Mouse (Mus musculus) CD4-positive, CD25-positive, alpha-beta regulatory T cell, adult 4 months (primary cell): ENCODE results near the gene Slc31a2. TPM values are rescaled to one million over a fixed set of nuclear protein-coding genes. Genes with fewer than 3 reads are reported as not detected.

Experiments used
- ATAC-seq: one replicate; pipeline ENCODE4 v1.8.0; 2017
- polyA plus RNA-seq, 2 experiments: library from polyadenylated mRNA; unstranded; fragments of 100-300 nt; shearing (Covaris generic); gene quantifications; one replicate each; pipeline ENCODE4 v1.2.1; 2017

Gene Slc31a2
- polyA plus RNA-seq, 2 experiments from 2014 or later = 11.1 to 16.4 TPM

DNA sequence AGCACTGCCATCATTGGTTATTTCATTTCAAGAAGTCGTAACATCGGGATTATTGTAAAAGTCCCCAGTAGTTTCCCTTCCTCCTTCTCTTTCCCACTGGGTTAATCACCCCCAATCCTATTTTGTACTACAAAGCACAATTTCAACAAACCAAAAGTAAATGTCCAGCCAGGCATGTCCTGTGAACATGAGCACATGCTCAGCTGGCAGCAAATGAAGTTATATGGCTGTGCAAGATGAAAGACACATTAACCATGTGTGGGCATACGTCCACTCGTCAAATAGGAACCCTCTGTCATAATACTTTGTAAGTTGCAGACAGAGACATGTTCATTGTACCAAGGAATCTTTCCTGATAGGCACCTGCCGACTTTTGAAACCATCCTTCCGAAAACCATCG, 20.6 kb downstream of the Slc31a2 start:
- no peak for ATAC-seq

DNA sequence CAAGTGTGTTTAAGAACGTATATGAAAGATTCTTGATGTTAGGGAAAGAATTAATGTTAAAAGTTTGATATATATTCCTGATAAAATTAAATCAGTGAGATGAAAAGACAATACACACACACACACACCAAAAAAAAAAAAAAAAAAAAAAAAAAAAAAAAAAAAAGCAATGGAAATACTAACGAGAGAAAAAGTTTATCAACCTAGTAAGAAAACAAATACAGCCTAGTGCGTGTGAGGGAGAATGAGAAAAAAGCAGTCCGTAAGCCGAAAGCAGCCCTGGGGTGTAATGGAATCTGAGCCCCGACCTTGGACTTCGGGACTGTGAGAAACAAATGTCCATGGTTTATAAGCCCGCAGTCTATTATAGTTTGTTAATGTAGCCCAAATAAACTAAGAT, 23.2 kb downstream of the Slc31a2 start:
- ATAC-seq = no peak

GRCm38 (mm10) chr4:62286257-62286991, 24.1 kb downstream of the Slc31a2 start:
- ATAC-seq = peak; percentile 92

DNA sequence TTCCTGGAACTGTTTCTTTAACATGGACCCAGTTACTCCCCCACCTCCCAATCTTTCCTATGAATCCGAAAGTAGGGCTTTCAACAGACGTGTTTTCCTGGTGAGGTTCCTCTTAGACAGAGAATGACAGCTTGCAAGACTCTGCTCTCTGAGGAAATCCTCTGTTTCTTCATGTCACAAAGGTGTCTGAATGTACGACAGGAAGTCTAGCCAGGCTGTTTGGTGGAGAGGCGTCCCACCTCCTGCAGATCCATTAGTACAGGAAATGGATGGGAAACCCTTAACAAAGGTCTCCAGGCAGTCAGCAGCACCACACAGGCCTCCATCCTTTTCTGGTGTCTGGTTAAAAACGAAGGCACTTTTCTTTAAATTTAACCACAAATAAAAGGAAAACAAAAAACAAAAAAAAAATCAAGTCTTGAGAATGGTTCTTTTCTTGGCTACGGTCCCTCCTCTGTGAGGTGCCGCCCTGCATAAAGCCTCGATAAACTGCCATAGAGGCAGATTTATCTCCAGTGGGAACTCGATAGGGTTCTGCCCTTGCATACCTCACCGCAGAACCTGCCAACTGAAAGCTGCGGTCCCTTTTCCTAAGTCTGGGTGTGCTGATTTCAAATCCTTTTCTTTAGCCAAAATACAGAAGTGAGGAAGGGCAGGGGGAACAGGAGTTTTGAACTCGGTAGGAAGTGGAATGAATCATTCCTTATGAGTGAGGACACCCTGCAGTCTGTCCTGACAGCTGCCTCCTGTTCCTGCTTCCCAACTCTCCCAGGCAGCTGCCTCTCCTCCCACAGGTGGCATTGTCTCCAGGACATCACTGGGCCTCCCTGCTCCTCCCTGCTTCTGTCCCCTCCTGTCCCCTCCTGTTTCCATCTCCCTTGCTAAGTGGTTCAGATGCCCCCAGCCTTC, 24.9 kb downstream of the Slc31a2 start:
- peak; percentile 64 for ATAC-seq

GRCm38 (mm10) chr4:62289226-62289625, 26.9 kb downstream of the Slc31a2 start:
- no peak for ATAC-seq

- ATAC-seq = no peak
Observed at GRCm38 (mm10) chr4:62290816-62291505, 28.6 kb downstream of the Slc31a2 start.

GRCm38 (mm10) chr4:62292461-62293180, 30.3 kb downstream of the Slc31a2 start:
- ATAC-seq = no peak

DNA sequence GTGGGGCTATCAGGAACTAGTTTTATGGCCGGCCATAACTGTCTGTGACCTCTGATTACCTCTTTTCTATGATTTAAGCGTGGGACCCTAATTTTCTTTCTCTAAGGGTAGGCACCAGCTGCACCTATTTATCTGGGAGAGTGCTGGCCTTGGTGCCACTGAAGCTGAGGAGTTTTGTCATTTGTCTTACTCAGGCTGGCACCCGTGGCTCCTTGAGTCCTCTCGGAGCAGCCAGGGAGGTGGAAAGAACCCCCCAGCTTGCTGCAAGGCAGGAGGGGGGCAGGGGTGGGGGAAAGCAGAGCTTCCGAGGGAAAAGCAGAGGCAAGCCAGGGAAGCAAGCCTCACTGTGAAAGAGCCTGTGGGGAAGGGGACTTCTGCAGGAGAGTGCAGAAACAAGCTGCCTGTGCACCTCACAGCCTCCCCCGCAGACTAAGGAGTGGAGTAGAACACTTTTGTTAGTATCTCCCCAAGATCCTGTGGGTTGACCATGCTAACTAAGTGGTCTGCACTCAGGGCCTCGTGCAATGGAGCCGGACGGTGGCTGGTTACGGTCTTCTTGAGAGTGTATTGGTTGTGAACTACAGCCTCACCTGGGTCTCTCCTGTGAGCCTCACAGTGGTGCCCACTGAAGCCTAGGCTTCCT, 31.0 kb downstream of the Slc31a2 start:
- no peak for ATAC-seq

GRCm38 (mm10) chr4:62294741-62295140, 32.4 kb downstream of the Slc31a2 start:
- ATAC-seq = no peak

DNA sequence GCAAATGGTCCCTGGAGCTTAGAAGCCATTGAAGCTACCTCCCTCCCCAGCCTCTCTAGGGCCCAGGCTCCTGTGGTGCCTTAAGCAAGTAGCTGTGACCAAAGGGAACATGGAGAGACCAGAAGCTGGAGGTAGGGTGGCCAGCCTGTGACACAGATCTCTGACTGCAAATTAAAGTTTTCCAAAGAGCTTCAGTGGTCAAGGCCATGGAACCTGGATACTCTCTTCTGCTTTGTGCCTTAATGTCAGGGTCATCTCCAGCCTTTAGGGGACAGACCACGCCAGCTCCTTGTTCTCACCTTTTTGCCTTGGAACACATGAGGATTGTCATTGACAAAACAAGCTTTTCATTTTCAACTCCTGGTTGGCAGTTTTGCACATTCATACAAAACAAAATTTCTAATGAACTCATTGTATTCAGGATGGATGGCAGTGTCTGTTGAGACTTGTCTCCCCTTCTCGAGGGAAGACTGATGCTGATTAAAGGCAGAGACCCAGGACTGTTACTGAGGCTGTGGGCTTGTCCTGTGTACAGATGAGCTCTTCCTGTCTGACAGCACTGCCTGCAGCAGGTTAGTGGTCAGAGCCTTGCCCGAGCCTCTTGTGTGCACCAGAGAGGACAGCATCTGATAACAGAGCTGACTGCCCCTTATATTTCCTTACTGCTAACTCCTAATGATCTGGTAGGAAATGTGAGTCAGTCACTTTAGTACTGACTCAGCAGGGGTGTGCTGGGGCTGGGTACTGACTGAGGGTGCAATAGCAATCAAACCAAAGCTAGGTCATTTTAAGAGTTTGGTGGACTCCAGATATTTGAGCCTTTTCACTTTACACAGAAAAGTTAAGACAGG, 35.1 kb downstream of the Slc31a2 start:
- no peak for ATAC-seq

DNA sequence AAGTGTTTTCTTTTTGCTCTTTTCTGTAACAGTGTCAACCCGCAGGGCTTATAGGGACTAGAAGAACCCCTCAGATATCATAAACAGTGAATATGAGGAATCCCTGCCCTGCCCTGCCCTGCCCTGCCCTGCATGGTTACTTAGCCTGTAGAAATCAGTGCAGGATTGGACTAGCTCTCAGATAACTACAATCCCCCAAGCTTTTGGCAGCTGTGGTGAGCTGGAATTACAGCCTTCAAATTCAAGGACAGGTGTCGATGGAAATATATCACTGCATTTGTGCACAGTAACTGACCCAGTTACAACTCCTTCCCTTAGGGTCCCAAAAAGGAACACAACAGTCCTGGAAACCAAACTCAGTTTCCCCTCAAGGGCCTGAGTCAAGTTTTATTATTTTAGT, 37.6 kb downstream of the Slc31a2 start:
- no peak for ATAC-seq

GRCm38 (mm10) chr4:62302795-62303194, 40.4 kb downstream of the Slc31a2 start:
- ATAC-seq = no peak

DNA sequence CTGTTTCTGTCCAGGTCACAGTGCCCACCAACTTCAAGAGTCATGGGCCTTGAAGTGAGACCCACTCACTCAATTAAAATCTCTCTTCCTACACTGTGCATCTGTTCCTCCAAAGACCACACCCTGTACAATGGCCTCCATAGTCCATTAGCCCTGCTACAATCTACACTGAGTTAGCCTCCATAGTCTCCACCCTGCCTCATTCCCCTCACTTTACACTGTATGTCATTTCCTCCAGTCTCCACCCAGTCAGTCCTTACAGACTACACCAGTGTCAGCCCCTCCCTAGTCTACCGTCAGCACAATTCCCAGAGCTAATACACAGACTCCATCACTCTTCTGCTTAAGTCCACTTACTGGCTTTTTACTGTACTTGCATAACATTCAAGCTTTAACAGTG, 40.9 kb downstream of the Slc31a2 start:
- no peak for ATAC-seq

DNA sequence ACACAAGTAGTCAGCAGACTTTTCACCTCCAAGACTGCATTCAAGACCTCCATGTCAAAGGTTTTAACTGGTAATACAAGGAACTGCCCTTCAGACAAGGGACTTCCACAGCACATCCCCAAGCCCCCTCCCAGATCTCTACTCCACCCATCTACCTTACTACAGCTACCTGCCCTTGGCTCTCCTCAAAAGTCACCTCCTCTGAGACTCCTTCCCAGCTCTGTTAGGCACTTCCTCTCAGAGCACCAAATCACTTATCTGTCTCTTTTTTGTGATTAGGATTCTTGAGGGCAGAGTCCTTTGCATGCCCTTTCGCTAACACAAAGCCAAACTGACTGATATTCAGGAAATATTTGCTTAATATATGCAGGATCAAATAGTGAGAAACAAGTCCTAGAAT, 43.9 kb downstream of the Slc31a2 start:
- ATAC-seq = no peak

GRCm38 (mm10) chr4:62306840-62307239, 44.5 kb downstream of the Slc31a2 start:
- no peak for ATAC-seq

- ATAC-seq = no peak
Observed at GRCm38 (mm10) chr4:62308406-62308805, 46.0 kb downstream of the Slc31a2 start.

DNA sequence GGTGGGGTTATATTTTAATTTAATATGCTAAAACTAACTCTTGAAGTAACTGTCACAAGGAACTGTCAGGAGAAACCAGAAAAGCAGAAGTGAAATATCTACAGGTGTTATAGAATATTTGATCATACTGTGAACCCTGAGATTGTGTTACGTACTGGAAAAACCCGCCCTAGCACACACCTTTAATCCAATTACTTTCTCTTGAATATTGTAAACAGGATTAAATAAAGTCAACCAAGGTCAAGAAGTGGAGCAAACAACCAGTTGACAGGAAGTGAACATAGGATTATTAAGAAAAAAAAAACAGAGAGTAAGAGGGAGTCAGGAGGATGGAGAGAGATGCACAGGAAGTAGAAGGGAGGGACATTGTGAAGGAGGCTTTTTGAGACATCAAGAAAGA, 50.5 kb downstream of the Slc31a2 start:
- ATAC-seq = no peak

DNA sequence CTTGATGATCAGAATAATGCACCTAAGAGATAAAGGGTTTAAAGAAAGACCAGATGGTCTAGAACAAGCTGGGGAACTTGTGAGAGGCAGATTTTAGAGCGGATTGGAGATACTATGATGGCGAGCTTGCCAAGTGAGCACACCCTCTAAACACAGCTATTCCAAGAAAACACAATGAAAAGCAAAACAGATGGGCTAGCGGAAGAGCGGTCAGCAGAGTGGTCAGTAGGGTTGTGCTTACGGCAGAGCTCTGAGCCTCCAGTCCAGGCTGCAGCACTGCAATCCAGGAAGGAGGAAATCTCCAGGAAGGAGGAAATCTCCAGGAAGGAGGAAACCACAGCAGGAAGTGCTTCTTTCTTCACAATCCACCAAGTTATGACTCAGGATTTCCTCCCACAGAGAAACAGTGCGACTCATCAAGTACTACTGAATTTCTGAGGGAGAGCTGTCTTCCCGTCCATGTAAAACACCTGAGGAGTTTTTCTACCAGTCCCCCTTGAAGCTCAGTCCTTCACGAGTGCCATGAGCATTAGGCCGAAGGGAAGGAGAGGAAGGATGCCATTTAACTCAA, 51.4 kb downstream of the Slc31a2 start:
- ATAC-seq = no peak

DNA sequence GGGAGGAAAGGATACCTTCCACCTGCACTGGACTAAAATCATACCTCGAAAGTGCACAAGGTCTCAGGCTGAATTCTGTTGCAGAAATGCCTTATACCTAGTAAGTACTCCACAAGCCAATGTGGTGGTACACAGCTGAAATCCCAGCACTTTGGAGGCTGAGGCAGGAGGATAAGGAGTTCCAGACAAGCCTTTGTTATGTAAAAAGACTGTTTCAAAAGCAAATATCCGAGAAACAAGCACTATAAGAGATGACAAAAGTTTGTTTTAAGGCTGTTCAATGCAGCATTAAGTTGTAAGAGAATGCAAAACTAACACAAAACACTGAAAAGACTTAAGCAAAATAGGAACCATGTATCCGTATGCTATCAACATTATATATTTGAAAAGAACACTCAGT, 52.2 kb downstream of the Slc31a2 start:
- no peak for ATAC-seq

DNA sequence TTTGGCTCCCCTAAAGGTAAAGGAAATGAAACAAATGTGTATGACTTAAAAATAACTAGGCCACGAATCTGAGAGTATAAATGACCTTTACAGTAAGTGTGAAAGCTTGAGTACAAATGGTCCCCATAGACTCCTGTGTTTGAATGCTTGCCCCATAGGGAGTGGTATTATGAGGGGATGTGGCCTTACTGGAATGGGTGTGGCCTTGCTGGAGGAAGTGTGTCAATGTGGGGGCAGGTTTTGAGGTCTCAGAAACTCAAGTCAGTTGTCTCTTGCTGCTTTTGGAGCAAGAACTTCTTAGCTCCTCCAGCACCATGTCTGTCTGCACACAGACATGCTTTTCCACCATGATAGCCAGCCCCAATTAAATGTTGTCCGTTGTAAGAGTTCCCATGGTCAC, 54.1 kb downstream of the Slc31a2 start:
- ATAC-seq = no peak

- no peak for ATAC-seq
Observed at GRCm38 (mm10) chr4:62318294-62318693, 55.9 kb downstream of the Slc31a2 start.
